Mouse (Mus musculus): ENCODE results near the gene Ap1g1.
A peak's percentile ranks its signal among the peaks of the same experiment; 100 is the strongest.
"Not testable (repeated sequence)": the region's sequence is repeated elsewhere in the genome, so short reads cannot be mapped to it uniquely, and the experiment has no call there.

Gene Ap1g1

DNA sequence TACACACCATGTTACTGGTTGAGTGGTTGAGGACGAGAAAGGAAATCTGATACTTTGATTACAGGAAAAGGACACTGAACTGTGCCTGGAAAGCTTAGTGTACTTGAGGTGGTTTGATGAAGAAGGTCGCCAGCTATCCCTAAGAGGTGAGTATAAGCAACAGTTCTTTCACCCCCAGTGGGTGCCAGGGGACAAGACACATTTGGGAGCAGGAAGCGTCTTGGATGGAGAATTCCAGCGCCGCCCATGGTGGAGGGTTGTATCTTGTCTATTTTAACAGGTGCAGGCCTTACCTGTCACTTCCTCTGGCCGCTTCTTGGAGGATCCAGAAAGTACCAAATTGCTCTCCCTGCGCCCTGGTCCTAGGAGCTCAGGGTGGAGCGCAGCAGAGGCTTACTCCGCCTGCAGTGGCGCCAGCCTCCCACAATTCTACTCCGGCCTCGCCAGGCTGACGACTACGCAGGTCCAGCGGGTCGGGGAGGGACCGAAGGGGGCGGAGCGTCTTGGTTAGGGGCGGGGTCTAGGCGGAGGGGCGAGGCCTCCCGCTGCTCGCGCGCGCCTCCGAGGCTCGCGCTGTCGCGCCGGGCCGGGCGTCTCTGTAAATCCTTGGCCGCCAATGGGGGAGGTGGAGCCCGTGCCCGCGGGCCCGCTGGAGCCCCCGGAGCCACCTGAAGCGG is 89.8 kb downstream of the Ap1g1 start, which contains the start of gene Phlpp2:
Gene Phlpp2 (plus strand): TSS at position 540 of the 677 bp plus-strand sequence.
- DNase-seq, result peak; percentile 91

GRCm38 (mm10) chr8:109868680-109869361 is 90.5 kb downstream of the Ap1g1 start:
- peak; percentile 76 for DNase-seq

GRCm38 (mm10) chr8:109871056-109871455 is 92.7 kb downstream of the Ap1g1 start:
- no peak for DNase-seq

- not testable (repeated sequence) for DNase-seq
Measured at GRCm38 (mm10) chr8:109873800-109874199, 95.4 kb downstream of the Ap1g1 start.

- no peak for DNase-seq
Measured at GRCm38 (mm10) chr8:109880012-109880662, 101.8 kb downstream of the Ap1g1 start.

DNA sequence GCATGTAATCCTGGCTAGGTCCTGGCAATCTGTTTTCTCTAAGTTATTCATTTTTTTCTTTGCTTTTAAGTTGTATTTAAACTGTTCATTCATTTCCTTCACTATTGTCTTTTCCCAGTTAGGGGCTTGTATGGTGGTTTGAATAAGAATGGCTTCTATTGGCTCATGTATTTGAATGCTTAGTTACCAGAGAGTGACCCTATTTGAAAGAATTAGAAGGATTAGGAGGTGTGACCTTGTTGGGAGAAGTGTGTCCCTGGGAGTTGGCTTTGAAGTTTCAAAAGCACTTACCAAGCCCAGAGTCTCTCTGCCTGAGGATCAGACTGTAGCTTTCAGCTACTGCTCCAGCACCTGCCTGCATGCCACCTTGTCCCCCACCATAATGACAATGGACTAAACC is 106.9 kb downstream of the Ap1g1 start:
- DNase-seq, result no peak

GRCm38 (mm10) chr8:109889211-109889610 is 110.9 kb downstream of the Ap1g1 start:
- DNase-seq, result no peak

DNA sequence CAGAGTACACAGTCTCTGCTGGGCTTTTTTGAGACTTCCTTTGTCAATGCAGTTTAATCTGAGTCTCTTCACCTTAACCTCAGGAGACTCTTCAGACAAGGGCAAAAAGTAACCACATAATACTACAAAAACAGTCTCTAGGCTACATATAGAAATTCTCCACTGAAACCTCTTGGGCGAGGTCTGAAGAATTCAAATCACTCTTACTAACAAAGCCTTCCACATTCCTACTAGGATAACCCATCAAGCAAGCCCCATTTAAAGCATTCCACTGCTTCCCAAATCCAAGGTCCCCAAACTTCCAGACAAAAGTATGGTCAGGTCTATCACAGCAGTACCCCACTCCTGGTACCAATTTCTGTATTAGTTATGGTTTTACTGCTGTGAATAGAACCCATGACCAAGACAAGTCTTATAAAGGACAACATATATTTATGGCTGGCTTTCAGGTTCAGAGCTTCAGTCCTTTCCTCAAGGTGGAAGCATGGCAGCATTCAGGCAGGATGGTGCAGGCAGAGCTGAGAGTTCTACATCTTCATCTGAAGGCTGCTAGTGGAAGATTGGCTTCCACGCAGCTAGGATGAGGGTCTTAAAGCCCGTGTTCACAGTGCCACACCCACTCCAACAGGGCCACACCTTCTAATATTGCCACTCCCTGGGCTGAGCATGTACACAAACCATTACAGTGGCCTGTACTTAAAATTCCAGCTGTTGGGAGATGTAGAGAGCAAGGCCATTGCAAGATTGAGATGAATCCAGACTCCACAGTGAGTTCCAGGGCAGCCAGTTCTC is 112.6 kb downstream of the Ap1g1 start:
- no peak for DNase-seq

GRCm38 (mm10) chr8:109894636-109895035 is 116.3 kb downstream of the Ap1g1 start:
- no peak for DNase-seq

DNA sequence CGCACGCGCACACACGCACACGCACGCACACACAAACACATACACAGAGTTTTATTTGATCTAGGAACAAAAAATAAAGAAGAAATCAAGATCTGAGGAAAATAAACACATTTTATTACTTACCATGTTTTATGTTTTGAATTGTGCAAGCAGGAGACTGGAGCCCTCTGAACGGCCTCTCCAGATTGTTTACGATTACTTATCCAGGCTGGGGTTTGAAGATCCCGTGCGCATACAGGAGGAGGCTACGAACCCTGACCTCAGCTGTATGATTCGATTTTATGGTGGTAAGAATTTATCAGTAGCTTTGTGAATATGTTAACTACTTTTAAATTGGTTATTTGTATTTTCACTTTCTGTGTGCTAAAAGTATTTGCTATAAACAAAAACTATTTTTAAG is 117.0 kb downstream of the Ap1g1 start:
- DNase-seq, result no peak

GRCm38 (mm10) chr8:109902379-109902778 is 124.0 kb downstream of the Ap1g1 start:
- DNase-seq, result no peak

GRCm38 (mm10) chr8:109903909-109904469 is 125.6 kb downstream of the Ap1g1 start:
- DNase-seq, result no peak

GRCm38 (mm10) chr8:109904928-109905668 is 126.7 kb downstream of the Ap1g1 start:
- DNase-seq, result no peak

DNA sequence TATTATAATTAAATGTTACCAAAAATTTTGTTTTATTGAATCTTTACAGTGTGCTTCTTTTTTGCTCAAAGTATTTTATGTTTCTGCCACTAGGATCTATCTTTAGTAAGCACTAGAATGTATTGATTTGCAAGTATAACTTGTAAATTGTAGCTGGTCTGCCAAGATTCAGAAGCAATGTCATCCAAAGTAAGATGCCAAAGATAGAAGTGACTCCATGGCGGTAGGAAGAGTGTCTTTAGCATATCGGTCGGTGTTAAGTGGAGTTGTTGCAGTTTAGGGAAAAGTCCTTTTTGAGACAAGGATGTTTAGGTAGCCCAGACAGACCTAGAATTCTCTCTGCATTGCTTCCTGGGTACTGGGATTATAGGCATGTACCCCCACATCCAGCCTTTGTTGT is 128.6 kb downstream of the Ap1g1 start:
- DNase-seq, result no peak

DNA sequence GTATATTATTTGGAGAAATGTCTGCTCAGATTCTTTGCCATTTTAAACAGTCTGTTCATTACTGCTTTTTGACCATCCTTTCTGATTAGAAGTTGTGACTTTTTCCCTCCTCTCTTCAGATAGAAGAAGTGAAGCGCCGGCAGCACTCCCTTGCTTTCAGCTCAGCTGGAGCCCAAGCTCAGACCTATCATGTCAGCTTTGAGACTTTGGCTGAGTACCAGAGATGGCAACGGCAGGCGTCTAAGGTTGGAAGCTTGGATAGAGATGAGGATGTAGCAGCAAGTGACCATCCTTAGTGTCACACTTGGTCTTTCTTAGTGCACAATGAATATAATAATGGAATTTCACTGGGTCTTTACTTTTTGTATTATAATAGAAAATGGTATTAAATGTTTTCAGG is 129.0 kb downstream of the Ap1g1 start:
- DNase-seq, result no peak
